Mouse (Mus musculus) CH12.LX (cell line): ENCODE measurements at regions not wholly inside any gene's neighbourhood (a gene's known extent, or its start where the extent isn't known, plus 50 kb on each side); places are given as distances from the start of the nearest gene placed in this dataset.

Source experiments
- DNase-seq: peaks from one replicate; pipeline ENCODE4 v3.0.0-alpha.2; 2013; ENCODE audit errors: extremely low read depth
- H3K27ac ChIP-seq: 2 replicates; pipeline ENCODE4 v1.5.1; 2012; ENCODE audit warnings: low read depth, mild to moderate bottlenecking, control low read depth, moderate library complexity; ENCODE audit not compliant: insufficient read depth
- H3K27me3 ChIP-seq: replicated peaks from 2 replicates; pipeline ENCODE3; 2012; ENCODE audit warnings: inconsistent platforms
- H3K36me3 ChIP-seq, 2 experiments: replicated peaks in 1 of 2; 2 replicates each; pipeline versions ENCODE3 to v1.6.1; 2012; ENCODE audit warnings: inconsistent platforms in 1 of 2, low read length in 1 of 2, mild to moderate bottlenecking in 1 of 2, mixed read lengths in 1 of 2, moderate library complexity in 1 of 2; ENCODE audit not compliant: control insufficient read depth in 1 of 2, insufficient read depth in 1 of 2
- H3K4me1 ChIP-seq, 2 experiments: 2 replicates each; pipeline ENCODE4 v1.6.1; 2012; ENCODE audit warnings: inconsistent platforms in 1 of 2, moderate library complexity in 1 of 2; ENCODE audit not compliant: insufficient read depth in 2 of 2, control insufficient read depth in 1 of 2
- H3K4me2 ChIP-seq: 2 replicates; pipeline ENCODE4 v1.6.1; 2012; ENCODE audit warnings: low read depth, mild to moderate bottlenecking, control low read depth; ENCODE audit not compliant: poor library complexity, insufficient read depth, severe bottlenecking
- H3K4me3 ChIP-seq, 3 experiments: fragments of 150-350 bp in 1 of 3; sonication (generic) in 1 of 3; replicated peaks in 1 of 3; 2 replicates each; pipeline versions ENCODE3 to v1.5.1; 2011 to 2012; ENCODE audit warnings: low read depth in 2 of 3, low read length in 2 of 3, mild to moderate bottlenecking in 2 of 3, moderate library complexity in 2 of 3, control low read depth in 1 of 3, improper control_type of control experiment in 1 of 3, inconsistent platforms in 1 of 3, mixed read lengths in 1 of 3; ENCODE audit not compliant: poor library complexity in 1 of 3
- H3K79me2 ChIP-seq: replicated peaks from 2 replicates; pipeline ENCODE4 v1.6.1; 2012; ENCODE audit warnings: mild to moderate bottlenecking, moderate library complexity; ENCODE audit not compliant: control insufficient read depth, poor library complexity, insufficient read depth, severe bottlenecking; ENCODE audit errors: extremely low read depth
- H3K9ac ChIP-seq: 2 replicates; pipeline ENCODE4 v1.6.1; 2012; ENCODE audit warnings: low read depth, mild to moderate bottlenecking, control low read depth, moderate library complexity; ENCODE audit not compliant: insufficient read depth
- H3K9me3 ChIP-seq: replicated peaks from 2 replicates; pipeline ENCODE3; 2012; ENCODE audit warnings: low read length, inconsistent platforms, mixed read lengths
- CHD1 ChIP-seq: IDR thresholded peaks from 2 replicates; pipeline ENCODE4 v1.6.1; 2012; ENCODE audit warnings: low read depth, low read length, improper control_type of control experiment, inconsistent platforms
- ETS1 ChIP-seq: conservative IDR thresholded peaks from 2 replicates; pipeline ENCODE4 v1.6.1; 2012; ENCODE audit warnings: low read depth, mild to moderate bottlenecking, inconsistent platforms, low read length, improper control_type of control experiment, moderate library complexity
- HCFC1 ChIP-seq: IDR thresholded peaks from 2 replicates; pipeline ENCODE4 v1.6.1; 2012; ENCODE audit warnings: low read depth, mild to moderate bottlenecking, inconsistent platforms, low read length, improper control_type of control experiment
- JUN ChIP-seq: IDR thresholded peaks from 2 replicates; pipeline ENCODE4 v1.6.1; 2011; ENCODE audit warnings: low read depth, mild to moderate bottlenecking, low read length, improper control_type of control experiment, moderate library complexity; ENCODE audit not compliant: insufficient read depth
- JUND ChIP-seq: conservative IDR thresholded peaks from 2 replicates; pipeline ENCODE4 v1.6.1; 2011; ENCODE audit warnings: low read depth, low read length, improper control_type of control experiment
- MAFK ChIP-seq: IDR thresholded peaks from 2 replicates; pipeline ENCODE4 v1.6.1; 2011; ENCODE audit warnings: low read length, improper control_type of control experiment; ENCODE audit not compliant: insufficient replicate concordance
- MAX ChIP-seq: IDR thresholded peaks from 2 replicates; pipeline ENCODE4 v1.6.1; 2011; ENCODE audit warnings: low read length, improper control_type of control experiment
- MAZ ChIP-seq: IDR thresholded peaks from 2 replicates; pipeline ENCODE4 v1.6.1; 2012; ENCODE audit warnings: low read depth, mild to moderate bottlenecking, inconsistent platforms, low read length, improper control_type of control experiment, moderate library complexity
- MXI1 ChIP-seq: IDR thresholded peaks from 2 replicates; pipeline ENCODE4 v1.6.1; 2011; ENCODE audit warnings: mild to moderate bottlenecking, low read depth, low read length, improper control_type of control experiment
- MYC ChIP-seq: IDR thresholded peaks from 2 replicates; pipeline ENCODE4 v1.6.1; 2011; ENCODE audit warnings: low read depth, mild to moderate bottlenecking, improper control_type of control experiment, low read length
- NRF1 ChIP-seq: IDR thresholded peaks from 2 replicates; pipeline ENCODE4 v1.6.1; 2014; ENCODE audit warnings: low read depth, mild to moderate bottlenecking, inconsistent platforms, low read length, improper control_type of control experiment, moderate library complexity
- POLR2AphosphoS2 ChIP-seq: IDR thresholded peaks from 2 replicates; pipeline ENCODE4 v1.6.1; 2011; ENCODE audit warnings: low read depth, low read length, improper control_type of control experiment
- SIN3A ChIP-seq: IDR thresholded peaks from 2 replicates; pipeline ENCODE4 v1.6.1; 2012; ENCODE audit warnings: low read length, improper control_type of control experiment, inconsistent platforms
- SMC3 ChIP-seq: IDR thresholded peaks from 2 replicates; pipeline ENCODE4 v1.6.1; 2011; ENCODE audit warnings: low read depth, low read length, improper control_type of control experiment
- TBP ChIP-seq: conservative IDR thresholded peaks from 2 replicates; pipeline ENCODE4 v1.6.1; 2011; ENCODE audit warnings: low read depth, low read length, improper control_type of control experiment
- ZMIZ1 ChIP-seq: IDR thresholded peaks from 2 replicates; pipeline ENCODE4 v1.6.1; 2012; ENCODE audit warnings: low read depth, mild to moderate bottlenecking, inconsistent platforms, low read length, improper control_type of control experiment
- dilution Hi-C: fragments of 300-500 bp; cut with MboI; formaldehyde crosslinking; loops from 2 replicates; pipeline ENCODE4 v1.14.3; 2020; ENCODE audit warnings: low sequenced_read_pairs; ENCODE audit not compliant: extremely low pct_unique_long_range_greater_than_20kb, extremely low pct_ligation_motif_present
- in situ Hi-C: fragments of 300-500 bp; cut with MboI; formaldehyde crosslinking; loops from 3 replicates; pipeline ENCODE4 v1.14.3; 2019; ENCODE audit warnings: low sequenced_read_pairs, low pct_ligation_motif_present, low pct_unique_long_range_greater_than_20kb, mixed read lengths

DNA sequence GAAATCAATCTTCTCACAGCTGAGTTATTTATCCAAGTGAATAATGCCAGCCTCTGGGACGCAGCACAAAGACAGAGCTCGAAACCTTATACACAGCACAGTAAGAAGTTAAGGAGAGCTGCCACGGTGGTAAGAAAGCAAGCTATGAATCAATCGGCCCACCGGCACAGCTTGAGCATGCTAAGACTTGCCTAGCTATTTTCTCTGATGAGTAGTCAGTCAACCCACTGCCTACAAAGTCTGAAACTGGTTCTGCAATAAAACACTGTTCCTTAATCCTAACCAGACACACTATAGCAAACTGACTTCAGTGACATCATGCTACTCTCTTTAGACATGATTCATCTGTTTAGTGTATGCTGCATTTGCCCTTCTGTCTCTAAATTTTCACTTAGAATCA, 268.7 kb downstream of the 1190002N15Rik start:
- no peak for DNase-seq
- Histone ChIP-seq H3K9ac (no peak overlapping the region), H3K36me3 (no peaks in the 10 kb centered on the region), H3K4me2 (no peak overlapping the region), H3K79me2 (no peaks in the 10 kb centered on the region), H3K4me1 (no peaks in the 10 kb centered on the region), H3K27me3 (no peaks in the 10 kb centered on the region), H3K9me3 (peaks cover 47% of the 10 kb centered on the region), H3K4me3 (no peak overlapping the region), H3K27ac (no peak overlapping the region)
- TF ChIP-seq HCFC1 (no peak), MAFK (no peak), ETS1 (no peak), CHD1 (no peak), SMC3 (no peak), JUND (no peak), MAZ (no peak), MYC (no peak), MXI1 (no peak), ZMIZ1 (no peak), TBP (no peak), SIN3A (no peak), MAX (no peak), POLR2AphosphoS2 (no peak)
- in situ Hi-C loops = no loop called here
- dilution Hi-C loops = no loop called here

DNA sequence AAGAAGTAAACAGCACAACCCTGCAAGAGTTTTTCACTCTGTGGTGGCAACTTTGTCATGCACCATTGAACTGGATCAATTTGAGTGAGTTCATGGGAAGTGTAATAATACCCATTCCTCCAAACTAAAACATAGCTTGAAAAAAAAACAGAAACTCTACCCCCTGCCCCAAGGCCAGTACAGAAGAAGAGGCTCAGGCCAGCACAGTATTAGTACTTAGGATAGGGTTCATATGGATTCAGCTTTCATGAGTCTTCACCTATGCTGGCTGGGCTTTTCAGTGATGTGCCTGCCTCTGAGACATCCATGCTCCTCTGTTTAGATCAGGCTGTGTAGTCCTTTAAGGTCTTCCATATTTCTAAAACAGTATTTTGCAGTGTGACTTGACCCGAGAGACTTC, 270.6 kb downstream of the 1190002N15Rik start:
- in situ Hi-C loops = no loop called here
- TF ChIP-seq JUN (no peak), NRF1 (no peak)

More for the DNA sequence above, 270.6 kb downstream of the 1190002N15Rik start:
- H3K36me3 ChIP-seq = no peaks in the 10 kb centered on the region
- H3K4me3 ChIP-seq = no peak overlapping the region
- H3K9ac ChIP-seq = no peak overlapping the region
- H3K4me2 ChIP-seq = no peak overlapping the region
- peaks cover 45% of the 10 kb centered on the region for H3K9me3 ChIP-seq
- no peaks in the 10 kb centered on the region for H3K27me3 ChIP-seq
- H3K79me2 ChIP-seq = no peaks in the 10 kb centered on the region
- H3K4me1 ChIP-seq = no peaks in the 10 kb centered on the region
- dilution Hi-C loops = no loop called here
- no peak for DNase-seq
- no peak overlapping the region for H3K27ac ChIP-seq
